Mouse (Mus musculus) midbrain, embryonic 16.5 days (tissue): ENCODE results near the gene Pelp1. TPM values are rescaled to one million over a fixed set of nuclear protein-coding genes. Genes with fewer than 3 reads are reported as not detected.

ENCODE experiments used
- ATAC-seq: fragments of 200-750 bp; cut with Nextera tagmentation; 2 replicates; pipeline ENCODE4 v1.8.0; 2017; ENCODE audit warnings: moderate TSS enrichment
- H3K27ac ChIP-seq: fragments of 300-500 bp; sonication (generic); 2 replicates; pipeline ENCODE4 v1.5.1; 2014; ENCODE audit warnings: mild to moderate bottlenecking, low read length, mixed read lengths
- H3K27me3 ChIP-seq: fragments of 300-500 bp; sonication (generic); 2 replicates; pipeline ENCODE4 v1.6.1; 2014; ENCODE audit warnings: low read depth, low read length, mixed read lengths; ENCODE audit not compliant: control insufficient read depth, insufficient read depth
- H3K36me3 ChIP-seq: fragments of 300-500 bp; sonication (generic); 2 replicates; pipeline ENCODE4 v1.6.1; 2014; ENCODE audit warnings: mild to moderate bottlenecking, low read length, moderate library complexity, mixed read lengths; ENCODE audit not compliant: control insufficient read depth, insufficient read depth
- H3K4me1 ChIP-seq: fragments of 300-500 bp; sonication (generic); 2 replicates; pipeline ENCODE4 v1.6.1; 2014; ENCODE audit warnings: mild to moderate bottlenecking, low read length, mixed read lengths; ENCODE audit not compliant: control insufficient read depth, insufficient read depth
- H3K4me2 ChIP-seq: fragments of 300-500 bp; sonication (generic); 2 replicates; pipeline ENCODE4 v1.6.1; 2014; ENCODE audit warnings: mild to moderate bottlenecking, low read length, mixed read lengths
- H3K4me3 ChIP-seq: fragments of 300-500 bp; sonication (generic); 2 replicates; pipeline ENCODE4 v1.5.1; 2014; ENCODE audit warnings: low read depth, mild to moderate bottlenecking, low read length, moderate library complexity, mixed read lengths
- H3K9ac ChIP-seq: fragments of 300-500 bp; sonication (generic); 2 replicates; pipeline ENCODE4 v1.6.1; 2014; ENCODE audit warnings: low read depth, low read length, mixed read lengths
- H3K9me3 ChIP-seq: fragments of 300-500 bp; sonication (generic); replicated peaks from 2 replicates; pipeline ENCODE4 v1.6.1; 2014; ENCODE audit warnings: mild to moderate bottlenecking, low read length, mixed read lengths; ENCODE audit not compliant: control insufficient read depth, poor library complexity, severe bottlenecking
- WGBS: fragments of 180-500 bp; shearing (Covaris S2); extraction: QIAGEN DNeasy Blood & Tissue Kit; methylation state at CpG from one replicate; pipeline ENCODE4 v1.1.7; 2014; 5-methylcytosine and 5-hydroxymethylcytosine counted together
- polyA plus RNA-seq: library from polyadenylated mRNA; unstranded; fragments of >200 nt; fragmentation: Nextera tagmentation; extraction: Ambion mirVana; gene quantifications from 2 replicates; pipeline ENCODE4 v1.2.1, GENCODE M21; 2015

Gene Pelp1
- polyA plus RNA-seq, 1 experiment from 2014 or later, result 33.0 TPM

DNA sequence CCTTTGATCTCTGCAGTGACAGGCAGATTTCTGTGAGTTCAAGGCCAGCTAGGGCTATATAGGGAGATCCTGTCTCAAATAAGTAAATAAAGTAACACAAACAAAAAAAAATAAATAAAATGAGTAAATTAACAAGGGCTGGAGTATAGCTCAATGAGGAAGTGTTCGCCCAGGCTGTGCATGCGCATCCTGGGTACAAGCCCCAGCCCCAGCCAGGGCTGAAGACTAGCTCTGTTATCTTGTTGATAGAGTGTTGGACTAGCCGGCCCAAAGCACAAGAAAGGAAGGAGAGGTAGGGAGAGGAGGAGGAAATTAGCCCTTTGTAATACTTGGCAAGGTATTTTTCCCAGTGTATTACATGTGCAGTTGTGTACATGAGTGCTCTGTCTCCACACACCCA, 34.1 kb upstream of the Pelp1 start:
- 92% methylated on average over 3 of the region's 3 CpGs for WGBS
- Histone ChIP-seq H3K9me3 (no peaks in the 10 kb centered on the region), H3K36me3 (peaks cover 20% of the 10 kb centered on the region), H3K4me3 (no peak overlapping the region), H3K4me1 (no peaks in the 10 kb centered on the region), H3K4me2 (no peak overlapping the region), H3K27me3 (no peaks in the 10 kb centered on the region), H3K9ac (no peak overlapping the region), H3K27ac (no peak overlapping the region)
- no peak for ATAC-seq

DNA sequence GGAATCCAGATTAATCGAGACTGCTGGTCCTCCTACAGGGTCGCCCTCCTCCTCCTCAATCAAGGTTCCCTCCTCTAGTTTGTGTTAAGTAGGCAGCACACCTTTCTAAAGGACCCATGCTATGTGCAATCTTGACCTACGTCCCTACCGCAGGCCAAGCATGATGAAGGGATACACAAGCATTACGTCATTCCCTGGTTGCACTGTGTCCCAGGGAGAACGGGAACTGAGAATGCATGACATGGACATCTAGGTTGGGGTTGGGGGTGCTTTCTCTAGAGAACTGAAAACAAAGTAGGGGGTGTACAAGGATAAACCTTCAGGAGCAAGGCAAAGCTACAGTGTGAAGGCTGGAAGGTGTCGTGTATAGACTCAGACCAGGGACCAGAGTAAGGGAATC, 32.1 kb upstream of the Pelp1 start:
- ATAC-seq, result no peak
- H3K27ac ChIP-seq, result no peak overlapping the region
- H3K27me3 ChIP-seq, result no peaks in the 10 kb centered on the region

DNA sequence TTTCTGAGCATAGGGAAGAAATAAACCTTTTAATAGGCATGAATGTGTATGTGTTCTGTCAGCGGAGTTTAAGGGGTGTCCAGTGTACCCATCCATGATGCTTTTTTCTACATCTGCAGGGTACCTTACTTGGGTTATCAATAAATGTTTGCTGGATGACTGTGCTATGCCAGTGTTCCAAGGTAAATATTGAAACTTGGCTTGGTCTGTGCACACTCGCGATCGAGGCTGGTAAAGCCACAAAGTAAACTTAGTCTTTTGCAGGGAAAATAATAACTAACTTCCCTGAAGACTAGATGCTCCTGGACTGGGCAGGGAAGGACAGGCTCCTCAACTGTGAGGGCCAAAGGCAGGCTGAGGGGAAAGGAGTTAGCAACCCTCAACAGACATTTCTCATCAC, 30.8 kb upstream of the Pelp1 start:
- H3K27me3 ChIP-seq, result no peaks in the 10 kb centered on the region
- H3K4me1 ChIP-seq, result no peaks in the 10 kb centered on the region
- H3K4me2 ChIP-seq, result no peak overlapping the region
- H3K4me3 ChIP-seq, result no peak overlapping the region
- no peaks in the 10 kb centered on the region for H3K9me3 ChIP-seq
- H3K36me3 ChIP-seq, result peaks cover 43% of the 10 kb centered on the region
- no peak overlapping the region for H3K27ac ChIP-seq
- no peak for ATAC-seq
- no peak overlapping the region for H3K9ac ChIP-seq
- WGBS, result 97% methylated on average over 4 of the region's 4 CpGs

More for the DNA sequence above, 32.1 kb upstream of the Pelp1 start:
- no peak overlapping the region for H3K4me3 ChIP-seq
- 95% methylated on average over 7 of the region's 7 CpGs for WGBS
- no peaks in the 10 kb centered on the region for H3K9me3 ChIP-seq
- no peak overlapping the region for H3K9ac ChIP-seq
- H3K4me2 ChIP-seq, result no peak overlapping the region
- peaks cover 33% of the 10 kb centered on the region for H3K36me3 ChIP-seq
- H3K4me1 ChIP-seq, result no peaks in the 10 kb centered on the region

DNA sequence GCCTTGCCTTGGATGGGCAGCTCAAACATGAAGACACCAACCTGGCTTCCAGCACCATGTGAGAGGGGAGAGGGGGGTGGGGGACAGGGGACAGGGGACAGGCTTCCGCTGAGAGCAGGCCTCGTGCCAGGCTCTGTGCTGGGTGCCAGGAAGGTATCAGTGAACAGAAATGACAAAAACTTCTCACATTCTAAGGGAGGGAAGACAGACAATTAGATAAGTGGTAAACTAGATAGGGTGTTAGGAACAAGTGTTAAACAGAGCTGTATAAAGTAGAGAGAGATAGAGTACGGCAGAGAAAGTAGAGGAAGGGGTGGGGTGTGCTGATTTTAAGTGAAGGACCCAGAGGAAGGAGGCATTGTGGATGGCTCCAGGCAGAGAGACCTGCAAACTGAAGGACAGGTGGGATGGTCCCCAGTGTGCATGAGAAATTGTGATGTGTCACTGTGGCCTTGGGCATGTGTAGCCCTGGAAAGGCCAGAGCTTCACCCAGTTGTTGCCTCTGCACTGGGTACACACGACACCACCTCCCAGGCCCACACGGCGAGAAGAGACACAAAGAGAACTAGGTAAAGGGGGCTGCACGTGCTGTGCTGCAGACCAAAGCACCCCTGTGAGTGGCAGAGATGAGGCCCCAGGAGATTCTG, 29.0 kb upstream of the Pelp1 start:
- Histone ChIP-seq H3K4me1 (peaks cover 13% of the 10 kb centered on the region), H3K9me3 (no peaks in the 10 kb centered on the region), H3K4me3 (no peak overlapping the region), H3K36me3 (peaks cover 43% of the 10 kb centered on the region), H3K4me2 (no peak overlapping the region), H3K9ac (no peak overlapping the region), H3K27ac (no peak overlapping the region), H3K27me3 (no peaks in the 10 kb centered on the region)
- 95% methylated on average over 7 of the region's 7 CpGs for WGBS
- no peak for ATAC-seq

DNA sequence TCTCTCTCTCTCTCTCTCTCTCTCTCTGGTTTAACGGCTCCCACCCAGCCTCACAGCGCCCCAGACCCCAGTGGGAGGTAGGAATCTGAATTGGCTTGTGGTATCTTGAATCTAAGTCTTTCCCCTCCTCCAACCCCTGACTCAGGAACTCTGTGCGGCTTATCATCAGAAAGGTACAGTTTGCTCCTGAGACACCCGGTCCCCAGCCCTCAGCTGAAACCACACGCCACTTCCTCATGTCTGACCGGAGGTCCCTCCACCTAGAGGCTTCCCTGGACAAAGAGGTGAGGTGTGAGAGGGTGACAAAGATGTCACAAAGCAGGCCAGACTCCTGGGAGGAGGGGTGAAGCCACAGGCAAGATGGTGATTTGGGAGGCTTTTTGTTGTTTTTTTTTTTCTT, 27.6 kb upstream of the Pelp1 start:
- ATAC-seq, result no peak
- 92% methylated on average over 6 of the region's 6 CpGs for WGBS
- H3K27me3 ChIP-seq, result no peaks in the 10 kb centered on the region
- no peak overlapping the region for H3K27ac ChIP-seq
- H3K36me3 ChIP-seq, result peaks cover 43% of the 10 kb centered on the region
- H3K9me3 ChIP-seq, result no peaks in the 10 kb centered on the region
- no peak overlapping the region for H3K4me3 ChIP-seq
- no peak overlapping the region for H3K9ac ChIP-seq
- H3K4me1 ChIP-seq, result peaks cover 21% of the 10 kb centered on the region
- no peak overlapping the region for H3K4me2 ChIP-seq

DNA sequence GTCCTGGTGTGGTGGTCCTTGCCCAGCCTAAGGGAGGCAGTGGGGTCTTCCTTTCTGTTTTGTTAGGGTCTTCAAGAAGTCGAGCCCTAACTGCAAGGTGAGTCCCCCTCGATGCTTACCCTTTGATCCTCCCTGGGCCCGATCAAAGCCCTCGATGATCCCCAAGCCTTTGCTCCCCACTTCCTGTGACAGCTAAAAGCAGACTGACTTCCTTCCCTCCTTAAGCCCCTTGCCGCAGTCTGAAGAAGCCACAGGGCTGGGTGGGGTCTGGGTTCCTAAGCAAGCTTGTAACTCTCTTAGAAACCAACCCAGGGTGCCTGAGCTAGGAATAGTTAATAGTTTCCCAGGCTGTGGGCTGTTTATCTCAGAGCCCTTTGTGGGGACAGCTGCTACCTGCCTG, 25.6 kb upstream of the Pelp1 start:
- Histone ChIP-seq H3K4me1 (peaks cover 30% of the 10 kb centered on the region), H3K27me3 (no peaks in the 10 kb centered on the region), H3K4me3 (no peak overlapping the region), H3K4me2 (no peak overlapping the region), H3K27ac (no peak overlapping the region), H3K9me3 (no peaks in the 10 kb centered on the region), H3K36me3 (peaks cover 35% of the 10 kb centered on the region), H3K9ac (no peak overlapping the region)
- 77% methylated on average over 5 of the region's 5 CpGs for WGBS
- ATAC-seq, result no peak

DNA sequence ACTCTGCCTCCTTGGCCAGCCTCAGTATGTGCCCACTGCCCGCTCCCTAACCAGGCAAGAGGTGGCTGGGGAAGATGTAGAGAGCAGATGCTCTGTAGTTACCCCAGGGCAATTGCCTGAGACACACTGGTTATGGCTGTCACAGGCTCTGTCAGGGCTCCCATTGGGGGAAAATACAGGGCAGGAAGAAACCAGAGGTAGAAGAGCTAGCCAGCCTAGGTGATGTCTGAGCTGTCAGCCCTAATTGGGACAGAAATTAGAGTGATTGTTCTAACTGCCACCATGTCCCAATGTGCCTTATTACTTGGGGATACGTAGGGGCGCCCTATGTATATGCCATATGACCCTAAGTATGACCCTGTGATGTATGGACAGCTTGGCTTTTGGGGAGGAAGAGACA, 24.1 kb upstream of the Pelp1 start:
- H3K27me3 ChIP-seq, result no peaks in the 10 kb centered on the region
- peaks cover 22% of the 10 kb centered on the region for H3K36me3 ChIP-seq
- 96% methylated on average over 3 of the region's 3 CpGs for WGBS
- no peak overlapping the region; the same call in 1 of the 2 replicates for H3K9ac ChIP-seq
- H3K4me3 ChIP-seq, result no peak overlapping the region
- no peak overlapping the region for H3K27ac ChIP-seq
- H3K9me3 ChIP-seq, result no peaks in the 10 kb centered on the region
- no peak for ATAC-seq
- peak overlapping the region; percentile 78 for H3K4me2 ChIP-seq
- peaks cover 30% of the 10 kb centered on the region for H3K4me1 ChIP-seq

DNA sequence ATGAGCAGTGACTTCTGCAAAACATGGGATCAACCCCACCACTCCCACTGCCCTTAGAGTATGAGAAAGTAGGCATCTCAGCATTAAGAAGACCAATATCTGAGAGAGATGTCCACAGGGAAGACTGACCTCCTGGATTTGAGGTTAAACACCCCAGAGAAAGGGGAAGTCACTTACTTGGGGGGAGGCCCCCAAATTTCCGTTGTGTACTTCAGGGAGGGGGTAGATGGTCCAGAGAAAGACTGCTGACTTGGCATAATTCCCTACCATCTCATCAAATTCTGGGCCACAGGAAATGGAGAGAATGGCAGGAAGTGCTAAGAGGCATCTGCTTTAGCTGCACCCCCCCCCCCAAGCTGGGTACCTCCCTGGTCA, 23.7 kb upstream of the Pelp1 start:
- WGBS, result 54% methylated on average over 1 of the region's 1 CpGs
- Histone ChIP-seq H3K36me3 (peaks cover 18% of the 10 kb centered on the region), H3K9ac (peak overlapping the region; percentile 94), H3K4me3 (peak overlapping the region; percentile 73), H3K9me3 (no peaks in the 10 kb centered on the region), H3K27me3 (no peaks in the 10 kb centered on the region), H3K4me2 (peak overlapping the region; percentile 78), H3K27ac (no peak overlapping the region; the same call in 1 of the 2 replicates), H3K4me1 (peaks cover 30% of the 10 kb centered on the region)
- no peak for ATAC-seq

DNA sequence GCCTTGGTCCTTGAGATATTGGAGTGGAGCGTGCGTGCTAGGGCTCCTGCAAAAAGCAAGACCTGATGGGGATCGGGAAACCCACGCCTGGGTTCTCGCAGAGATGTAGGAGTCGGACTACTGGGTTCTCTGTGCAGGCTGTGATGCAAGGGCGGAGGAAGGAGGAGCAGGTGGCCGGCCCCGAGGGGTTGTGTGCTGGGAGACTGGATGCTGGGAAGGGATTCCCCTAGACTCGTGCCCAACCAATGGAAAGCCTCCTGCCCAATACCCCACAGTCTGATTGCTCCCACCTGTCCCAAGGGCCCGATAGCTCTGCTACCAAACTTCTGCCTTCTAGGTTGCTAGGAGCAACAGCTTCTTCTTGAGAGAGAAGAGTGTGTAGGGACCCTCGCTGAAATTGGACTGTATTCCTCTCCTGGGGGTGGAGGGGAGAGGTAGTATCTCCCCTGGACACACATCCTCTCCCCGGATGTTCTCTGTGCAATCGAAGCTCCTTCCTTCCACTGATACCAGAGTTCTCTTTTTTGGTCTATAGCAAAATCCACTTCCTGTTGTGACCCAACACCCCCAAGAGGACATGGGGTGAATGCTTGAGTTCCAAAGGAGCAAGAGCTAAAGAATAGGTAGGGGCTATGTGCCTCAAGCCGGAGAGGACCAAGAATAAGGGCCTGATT, 23.2 kb upstream of the Pelp1 start:
- peak overlapping the region; percentile 91 for H3K27ac ChIP-seq
- peaks cover 13% of the 10 kb centered on the region for H3K36me3 ChIP-seq
- peak overlapping the region; percentile 94 for H3K9ac ChIP-seq
- peak overlapping the region; percentile 78 for H3K4me2 ChIP-seq
- H3K4me3 ChIP-seq, result peak overlapping the region; percentile 73
- peaks cover 30% of the 10 kb centered on the region for H3K4me1 ChIP-seq
- H3K27me3 ChIP-seq, result no peaks in the 10 kb centered on the region
- peak; percentile 44 for ATAC-seq
- H3K9me3 ChIP-seq, result no peaks in the 10 kb centered on the region
- WGBS, result 5% methylated on average over 15 of the region's 15 CpGs
